ENCODE assay signal across 23 mouse cellular contexts in genomic region chr7:115462276-115462675, GRCm38 (mm10).
DNase-seq lines count a peak whose midpoint lies in the region; ATAC-seq and TF ChIP-seq lines count a peak whose summit lies in the region.
"Had no signal": no experiment of that assay in that cellular context is flagged by ENCODE, and none has a peak within 500 bp of the region (broad histone marks: within the 10 kb centered on the region; RNA-seq: fewer than 3 reads in every experiment).

No protein-coding gene starts in this region.

- H3K9me3 ChIP-seq in intestine, embryonic 16.5 days (ENCODE audit: control insufficient read depth, low read length): no peaks in the 10 kb centered on the region
- no peaks in the 10 kb centered on the region for H3K9me3 ChIP-seq in intestine, embryonic 15.5 days
- H3K9me3 ChIP-seq in lung, embryonic 14.5 days (ENCODE audit: low read depth, low read length): no peaks in the 10 kb centered on the region; the same call in 1 of the 2 replicates
- H3K9me3 ChIP-seq: stomach, embryonic 15.5 days had no signal

- DNase-seq in lung, embryonic 14.5 days: peak; percentile 39
- DNase-seq in lung, adult 2 months: no peak
- peak; percentile 11 to 29 for DNase-seq in lung, postnatal 4 days
- no peak for DNase-seq in urinary bladder, postnatal 10 days (ENCODE audit: low spot score)
- DNase-seq: adrenal gland, postnatal 25 days; cerebellum, adult 9-10 months; gastrocnemius, postnatal 25 days; heart, postnatal 4 days; kidney, adult 8-10 months; kidney, postnatal 10 days; right cerebral cortex, adult 18-20 months; right cerebral cortex, postnatal 4 days; thymus, adult 18-20 months; thymus, postnatal 36 days had no signal

- no peaks in the 10 kb centered on the region for H3K27me3 ChIP-seq in intestine, embryonic 16.5 days (replicated peaks; ENCODE audit: control insufficient read depth, insufficient read depth, low read length)
- no peaks in the 10 kb centered on the region for H3K27me3 ChIP-seq in intestine, embryonic 15.5 days (replicated peaks)
- no peaks in the 10 kb centered on the region for H3K27me3 ChIP-seq in lung, embryonic 14.5 days (ENCODE audit: insufficient read depth, low read length)
- H3K27me3 ChIP-seq: stomach, embryonic 15.5 days had no signal

- TF ChIP-seq CTCF in lung, embryonic 14.5 days (IDR thresholded peaks at IDR 0.05; ENCODE audit: low read depth): no peak
- TF ChIP-seq CTCF in lung, adult 2 months (IDR thresholded peaks at IDR 0.05; ENCODE audit: insufficient read depth, low read length): no peak

- ATAC-seq in intestine, embryonic 16.5 days: peak; percentile 58; the same call in 1 of the 2 replicates
- no peak for ATAC-seq in intestine, embryonic 15.5 days
- ATAC-seq in lung, embryonic 14.5 days (ENCODE audit: insufficient read depth): no peak
- ATAC-seq in CD4-positive, CD25-positive, alpha-beta regulatory T cell, adult 4 months: no peak
- ATAC-seq: forebrain, embryonic 16.5 days; inflammation-experienced regulatory T-cells, adult 6 months had no signal

- no peak overlapping the region for H3K9ac ChIP-seq in intestine, embryonic 16.5 days (ENCODE audit: low read depth, low read length)
- H3K9ac ChIP-seq in intestine, embryonic 15.5 days: no peak overlapping the region
- H3K9ac ChIP-seq in lung, embryonic 14.5 days: no peak overlapping the region
- H3K9ac ChIP-seq: hindbrain, embryonic 14.5 days; stomach, embryonic 15.5 days had no signal

- TF ChIP-seq POLR2A in lung, adult 2 months (IDR thresholded peaks at IDR 0.05; ENCODE audit: borderline replicate concordance, extremely low read depth, low read depth, low read length): no peak

- WGBS in intestine, embryonic 16.5 days: 21% methylated on average over 4 of the region's 4 CpGs
- WGBS in intestine, embryonic 15.5 days: 26% methylated on average over 4 of the region's 4 CpGs
- WGBS in lung, embryonic 14.5 days: 9% methylated on average over 4 of the region's 4 CpGs
- 30% methylated on average over 4 of the region's 4 CpGs for WGBS in lung, adult 2 months

- H3K4me2 ChIP-seq in intestine, embryonic 16.5 days (ENCODE audit: low read depth, low read length): no peak overlapping the region
- no peak overlapping the region for H3K4me2 ChIP-seq in intestine, embryonic 15.5 days (replicated peaks)
- no peak overlapping the region for H3K4me2 ChIP-seq in lung, embryonic 14.5 days
- H3K4me2 ChIP-seq: hindbrain, embryonic 14.5 days; stomach, embryonic 15.5 days had no signal

- no peaks in the 10 kb centered on the region for H3K36me3 ChIP-seq in intestine, embryonic 16.5 days (ENCODE audit: control insufficient read depth, insufficient read depth, low read length)
- H3K36me3 ChIP-seq in intestine, embryonic 15.5 days: no peaks in the 10 kb centered on the region
- no peaks in the 10 kb centered on the region for H3K36me3 ChIP-seq in lung, embryonic 14.5 days (ENCODE audit: insufficient read depth)
- H3K36me3 ChIP-seq: midbrain, embryonic 10.5 days; stomach, embryonic 15.5 days had no signal

- H3K27ac ChIP-seq in intestine, embryonic 16.5 days (ENCODE audit: low read length): no peak overlapping the region
- H3K27ac ChIP-seq in intestine, embryonic 15.5 days: no peak overlapping the region
- no peak overlapping the region for H3K27ac ChIP-seq in lung, embryonic 14.5 days (ENCODE audit: low read depth)
- H3K27ac ChIP-seq: embryonic facial prominence, embryonic 10.5 days; hindbrain, embryonic 14.5 days; midbrain, embryonic 10.5 days; stomach, embryonic 15.5 days had no signal

- no peaks in the 10 kb centered on the region for H3K4me1 ChIP-seq in intestine, embryonic 16.5 days (ENCODE audit: control insufficient read depth, insufficient read depth, low read length)
- no peaks in the 10 kb centered on the region for H3K4me1 ChIP-seq in intestine, embryonic 15.5 days (replicated peaks)
- 0 out of 2 replicates have a peak, but pooled peaks cover 3% of the 10 kb centered on the region for H3K4me1 ChIP-seq in lung, embryonic 14.5 days (ENCODE audit: insufficient read depth)
- H3K4me1 ChIP-seq in lung, adult 2 months (ENCODE audit: control insufficient read depth, insufficient read depth, low read length): no peaks in the 10 kb centered on the region
- H3K4me1 ChIP-seq: embryonic facial prominence, embryonic 10.5 days; midbrain, embryonic 10.5 days had no signal

- no peak overlapping the region for H3K4me3 ChIP-seq in intestine, embryonic 16.5 days (ENCODE audit: low read length)
- H3K4me3 ChIP-seq in intestine, embryonic 15.5 days (replicated peaks): no peak overlapping the region
- no peak overlapping the region for H3K4me3 ChIP-seq in lung, embryonic 14.5 days (ENCODE audit: low read depth, low read length)
- H3K4me3 ChIP-seq in lung, adult 2 months (replicated peaks; ENCODE audit: extremely low read depth, low read depth, low read length): no peak overlapping the region
- H3K4me3 ChIP-seq: embryonic facial prominence, embryonic 10.5 days; midbrain, embryonic 10.5 days; stomach, embryonic 15.5 days had no signal

Comparison
In these comparisons a context has a peak if more than half of its experiments do, and no peak if none do; other contexts are left out.
1. DNase-seq: peak in lung, embryonic 14.5 days (single experiment) and lung, postnatal 4 days (2 of 2); none in lung, adult 2 months (single experiment) and urinary bladder, postnatal 10 days (single experiment).